Mouse (Mus musculus): ENCODE results near the gene St6galnac3. TPM values are rescaled to one million over a fixed set of nuclear protein-coding genes. Genes with fewer than 3 reads are reported as not detected.
"Not testable (repeated sequence)": the region's sequence is repeated elsewhere in the genome, so short reads cannot be mapped to it uniquely, and the experiment has no call there.

The St6galnac3 gene
- polyA plus RNA-seq, 1 experiment from 2014 or later = 10.2 TPM

- H3K4me1 ChIP-seq (replicated peaks); H3K27ac ChIP-seq (replicated peaks); H3K4me2 ChIP-seq; H3K36me3 ChIP-seq (replicated peaks); ATAC-seq (ENCODE audit: insufficient read depth); H3K9ac ChIP-seq; H3K9me3 ChIP-seq (replicated peaks); H3K27me3 ChIP-seq; H3K4me3 ChIP-seq (replicated peaks): not testable (repeated sequence)
- WGBS (ENCODE audit: insufficient replicate concordance) = 94% methylated on average over 1 of the region's 1 CpGs
These were observed 333.5 kb downstream of the St6galnac3 start for GRCm38 (mm10) chr3:153391451-153391850.

- H3K4me2 ChIP-seq; H3K9ac ChIP-seq; H3K27ac ChIP-seq (replicated peaks); H3K27me3 ChIP-seq; ATAC-seq (ENCODE audit: insufficient read depth); H3K9me3 ChIP-seq (replicated peaks); H3K4me3 ChIP-seq (replicated peaks); H3K36me3 ChIP-seq (replicated peaks); H3K4me1 ChIP-seq (replicated peaks): not testable (repeated sequence)
- 72% methylated on average over 5 of the region's 5 CpGs for WGBS (ENCODE audit: insufficient replicate concordance)
These were observed 340.3 kb downstream of the St6galnac3 start for GRCm38 (mm10) chr3:153384651-153385050.

- no peak overlapping the region for H3K4me3 ChIP-seq (replicated peaks)
- H3K4me1 ChIP-seq (replicated peaks) = no peaks in the 10 kb centered on the region
- H3K27ac ChIP-seq (replicated peaks) = no peak overlapping the region
- H3K4me2 ChIP-seq = no peak overlapping the region
- no peak for ATAC-seq (ENCODE audit: insufficient read depth)
- H3K9me3 ChIP-seq (replicated peaks) = no peaks in the 10 kb centered on the region
- H3K36me3 ChIP-seq (replicated peaks) = no peaks in the 10 kb centered on the region
- H3K9ac ChIP-seq = no peak overlapping the region
- 93% methylated on average over 2 of the region's 2 CpGs for WGBS (ENCODE audit: insufficient replicate concordance)
- H3K27me3 ChIP-seq = no peaks in the 10 kb centered on the region
These were observed 341.3 kb downstream of the St6galnac3 start for GRCm38 (mm10) chr3:153383656-153384055.

GRCm38 (mm10) chr3:153365057-153365755, 359.8 kb downstream of the St6galnac3 start:
- H3K36me3 ChIP-seq (replicated peaks) = no peaks in the 10 kb centered on the region
- H3K27me3 ChIP-seq = no peaks in the 10 kb centered on the region
- H3K4me3 ChIP-seq (replicated peaks) = no peak overlapping the region
- no peak overlapping the region for H3K9ac ChIP-seq
- H3K27ac ChIP-seq (replicated peaks) = no peak overlapping the region
- ATAC-seq (ENCODE audit: insufficient read depth) = no peak
- H3K9me3 ChIP-seq (replicated peaks) = no peaks in the 10 kb centered on the region
- WGBS (ENCODE audit: insufficient replicate concordance) = 69% methylated on average over 10 of the region's 10 CpGs
- H3K4me1 ChIP-seq (replicated peaks) = no peaks in the 10 kb centered on the region
- no peak overlapping the region for H3K4me2 ChIP-seq

GRCm38 (mm10) chr3:153364366-153364765, 360.6 kb downstream of the St6galnac3 start:
- WGBS (ENCODE audit: insufficient replicate concordance) = 80% methylated on average over 3 of the region's 3 CpGs
- H3K4me3 ChIP-seq (replicated peaks) = no peak overlapping the region
- H3K27ac ChIP-seq (replicated peaks) = no peak overlapping the region
- no peak for ATAC-seq (ENCODE audit: insufficient read depth)
- H3K9me3 ChIP-seq (replicated peaks) = no peaks in the 10 kb centered on the region
- H3K4me1 ChIP-seq (replicated peaks) = no peaks in the 10 kb centered on the region
- no peak overlapping the region for H3K9ac ChIP-seq
- H3K36me3 ChIP-seq (replicated peaks) = no peaks in the 10 kb centered on the region
- H3K27me3 ChIP-seq = no peaks in the 10 kb centered on the region
- no peak overlapping the region for H3K4me2 ChIP-seq

- no peak for ATAC-seq (ENCODE audit: insufficient read depth)
- H3K27ac ChIP-seq (replicated peaks) = no peak overlapping the region
- H3K27me3 ChIP-seq = no peaks in the 10 kb centered on the region
- H3K4me2 ChIP-seq = no peak overlapping the region
- H3K36me3 ChIP-seq (replicated peaks) = no peaks in the 10 kb centered on the region
- no peak overlapping the region for H3K4me3 ChIP-seq (replicated peaks)
- H3K9ac ChIP-seq = no peak overlapping the region
- H3K9me3 ChIP-seq (replicated peaks) = no peaks in the 10 kb centered on the region
- no peaks in the 10 kb centered on the region for H3K4me1 ChIP-seq (replicated peaks)
- 80% methylated on average over 3 of the region's 3 CpGs for WGBS (ENCODE audit: insufficient replicate concordance)
These were observed 365.0 kb downstream of the St6galnac3 start for GRCm38 (mm10) chr3:153359966-153360365.

- no peak overlapping the region for H3K9ac ChIP-seq
- no peaks in the 10 kb centered on the region for H3K9me3 ChIP-seq (replicated peaks)
- no peak for ATAC-seq (ENCODE audit: insufficient read depth)
- no peak overlapping the region for H3K4me3 ChIP-seq (replicated peaks)
- no peaks in the 10 kb centered on the region for H3K4me1 ChIP-seq (replicated peaks)
- no peaks in the 10 kb centered on the region for H3K27me3 ChIP-seq
- no peak overlapping the region for H3K27ac ChIP-seq (replicated peaks)
- 52% methylated on average over 1 of the region's 1 CpGs for WGBS (ENCODE audit: insufficient replicate concordance)
- no peak overlapping the region for H3K4me2 ChIP-seq
- H3K36me3 ChIP-seq (replicated peaks) = no peaks in the 10 kb centered on the region
These were observed 368.9 kb downstream of the St6galnac3 start for GRCm38 (mm10) chr3:153356071-153356470.

- Histone ChIP-seq H3K4me2 (no peak overlapping the region), H3K4me3 (replicated peaks) (no peak overlapping the region), H3K9ac (no peak overlapping the region), H3K36me3 (replicated peaks) (no peaks in the 10 kb centered on the region), H3K27me3 (no peaks in the 10 kb centered on the region), H3K27ac (replicated peaks) (no peak overlapping the region), H3K4me1 (replicated peaks) (no peaks in the 10 kb centered on the region), H3K9me3 (replicated peaks) (no peaks in the 10 kb centered on the region)
- 80% methylated on average over 3 of the region's 3 CpGs for WGBS (ENCODE audit: insufficient replicate concordance)
- no peak for ATAC-seq (ENCODE audit: insufficient read depth)
These were observed 370.0 kb downstream of the St6galnac3 start for GRCm38 (mm10) chr3:153354988-153355297.

- H3K27me3 ChIP-seq = no peaks in the 10 kb centered on the region
- no peak for ATAC-seq (ENCODE audit: insufficient read depth)
- no peak overlapping the region for H3K4me3 ChIP-seq (replicated peaks)
- 64% methylated on average over 6 of the region's 6 CpGs for WGBS (ENCODE audit: insufficient replicate concordance)
- no peak overlapping the region for H3K4me2 ChIP-seq
- H3K27ac ChIP-seq (replicated peaks) = no peak overlapping the region
- H3K4me1 ChIP-seq (replicated peaks) = no peaks in the 10 kb centered on the region
- no peaks in the 10 kb centered on the region for H3K9me3 ChIP-seq (replicated peaks)
- H3K9ac ChIP-seq = no peak overlapping the region
- no peaks in the 10 kb centered on the region for H3K36me3 ChIP-seq (replicated peaks)
These were observed 370.6 kb downstream of the St6galnac3 start for GRCm38 (mm10) chr3:153354186-153354987.

GRCm38 (mm10) chr3:153353313-153354103, 371.5 kb downstream of the St6galnac3 start:
- no peaks in the 10 kb centered on the region for H3K9me3 ChIP-seq (replicated peaks)
- WGBS (ENCODE audit: insufficient replicate concordance) = 76% methylated on average over 16 of the region's 16 CpGs
- H3K9ac ChIP-seq = no peak overlapping the region
- H3K4me2 ChIP-seq = no peak overlapping the region
- H3K4me1 ChIP-seq (replicated peaks) = no peaks in the 10 kb centered on the region
- no peaks in the 10 kb centered on the region for H3K27me3 ChIP-seq
- no peak for ATAC-seq (ENCODE audit: insufficient read depth)
- no peak overlapping the region for H3K27ac ChIP-seq (replicated peaks)
- no peak overlapping the region for H3K4me3 ChIP-seq (replicated peaks)
- no peaks in the 10 kb centered on the region for H3K36me3 ChIP-seq (replicated peaks)

GRCm38 (mm10) chr3:153349981-153350380, 375.0 kb downstream of the St6galnac3 start:
- H3K27me3 ChIP-seq = no peaks in the 10 kb centered on the region
- no peak overlapping the region for H3K27ac ChIP-seq (replicated peaks)
- ATAC-seq (ENCODE audit: insufficient read depth) = no peak
- H3K9me3 ChIP-seq (replicated peaks) = no peaks in the 10 kb centered on the region
- H3K36me3 ChIP-seq (replicated peaks) = no peaks in the 10 kb centered on the region
- H3K4me2 ChIP-seq = no peak overlapping the region
- no peak overlapping the region for H3K9ac ChIP-seq
- H3K4me1 ChIP-seq (replicated peaks) = no peaks in the 10 kb centered on the region
- 84% methylated on average over 10 of the region's 10 CpGs for WGBS (ENCODE audit: insufficient replicate concordance)
- H3K4me3 ChIP-seq (replicated peaks) = no peak overlapping the region

Data from liver, embryonic 15.5 days (tissue).